Mouse (Mus musculus) forebrain, postnatal 0 days (tissue): ENCODE data around the gene Gpx8. TPM values are rescaled to one million over a fixed set of nuclear protein-coding genes. Genes with fewer than 3 reads are reported as not detected.

Source experiments
- ATAC-seq: fragments of 200-750 bp; cut with Nextera tagmentation; 2 replicates; pipeline ENCODE4 v1.8.0; 2017; ENCODE audit warnings: mild to moderate bottlenecking, moderate library complexity
- DNase-seq: peaks from one replicate; pipeline ENCODE4 v3.0.0-alpha.2; 2015
- H3K27ac ChIP-seq: fragments of 300-500 bp; sonication (generic); 2 replicates; pipeline ENCODE4 v1.5.1; 2014; ENCODE audit warnings: low read depth, mild to moderate bottlenecking, antibody characterized with exemption, low read length, moderate library complexity, mixed read lengths
- H3K27me3 ChIP-seq: fragments of 300-500 bp; sonication (generic); 2 replicates; pipeline ENCODE4 v1.6.1; 2014; ENCODE audit warnings: mild to moderate bottlenecking, low read length, mixed read lengths; ENCODE audit not compliant: insufficient read depth
- H3K36me3 ChIP-seq: fragments of 300-500 bp; sonication (generic); 2 replicates; pipeline ENCODE4 v1.6.1; 2014; ENCODE audit warnings: mild to moderate bottlenecking, moderate library complexity; ENCODE audit not compliant: insufficient read depth
- H3K4me1 ChIP-seq: fragments of 300-500 bp; sonication (generic); 2 replicates; pipeline ENCODE4 v1.6.1; 2014; ENCODE audit warnings: antibody characterized with exemption; ENCODE audit not compliant: insufficient read depth
- H3K4me2 ChIP-seq: fragments of 300-500 bp; sonication (generic); 2 replicates; pipeline ENCODE4 v1.6.1; 2014; ENCODE audit warnings: low read depth, mild to moderate bottlenecking, moderate library complexity
- H3K4me3 ChIP-seq: fragments of 300-500 bp; sonication (generic); 2 replicates; pipeline ENCODE4 v1.5.1; 2014; ENCODE audit warnings: low read depth, low read length, mixed read lengths
- H3K9ac ChIP-seq: fragments of 300-500 bp; sonication (generic); 2 replicates; pipeline ENCODE4 v1.6.1; 2014; ENCODE audit warnings: mild to moderate bottlenecking
- H3K9me3 ChIP-seq: fragments of 300-500 bp; sonication (generic); 2 replicates; pipeline ENCODE4 v1.6.1; 2016; ENCODE audit warnings: low read length
- CTCF ChIP-seq: sonication (generic); IDR thresholded peaks from 2 replicates; pipeline ENCODE4 v1.5.1; 2016; ENCODE audit warnings: antibody characterized with exemption, control low read depth, low read depth
- WGBS: fragments of 180-500 bp; shearing (Covaris S2); extraction: QIAGEN DNeasy Blood & Tissue Kit; methylation state at CpG from one replicate; pipeline ENCODE4 v1.1.7; 2014; 5-methylcytosine and 5-hydroxymethylcytosine counted together
- polyA plus RNA-seq: library from polyadenylated mRNA; unstranded; fragments of >200 nt; fragmentation: Nextera tagmentation; extraction: Ambion mirVana; gene quantifications from 2 replicates; pipeline ENCODE4 v1.2.1, GENCODE M21; 2015
- total RNA-seq: library from RNA; depleted of rRNA; stranded (reverse); fragments of >200 nt; gene quantifications from 2 replicates; pipeline ENCODE4 v1.2.3, GENCODE M21; 2014

Gpx8 gene
- total and polyA plus RNA-seq, 2 experiments from 2014 or later = 27.3 to 41.7 TPM

- no peak for TF ChIP-seq CTCF
- Histone ChIP-seq H3K27me3 (no peaks in the 10 kb centered on the region), H3K27ac (no peak overlapping the region), H3K4me1 (no peaks in the 10 kb centered on the region), H3K9ac (no peak overlapping the region), H3K4me2 (no peak overlapping the region), H3K36me3 (no peaks in the 10 kb centered on the region), H3K4me3 (no peak overlapping the region), H3K9me3 (no peaks in the 10 kb centered on the region)
- DNase-seq (no peak), ATAC-seq (no peak)
- WGBS = 86% methylated on average over 9 of the region's 9 CpGs
Observed at GRCm38 (mm10) chr13:113064542-113064941, 18.3 kb upstream of the Gpx8 start.

GRCm38 (mm10) chr13:113061746-113062145 lies 15.5 kb upstream of the Gpx8 start:
- 94% methylated on average over 6 of the region's 6 CpGs for WGBS
- no peak for ATAC-seq

GRCm38 (mm10) chr13:113055826-113056225 lies 9.6 kb upstream of the Gpx8 start:
- no peaks in the 10 kb centered on the region for H3K9me3 ChIP-seq
- H3K36me3 ChIP-seq = no peaks in the 10 kb centered on the region
- 38% methylated on average over 8 of the region's 8 CpGs for WGBS
- ATAC-seq = peak; percentile 36; the same call in 1 of the 2 replicates
- H3K27me3 ChIP-seq = no peaks in the 10 kb centered on the region
- peak; percentile 57 for TF ChIP-seq CTCF
- H3K27ac ChIP-seq = no peak overlapping the region
- no peak overlapping the region for H3K4me3 ChIP-seq
- no peak overlapping the region for H3K9ac ChIP-seq
- no peak overlapping the region for H3K4me2 ChIP-seq
- peak; percentile 20 for DNase-seq
- no peaks in the 10 kb centered on the region for H3K4me1 ChIP-seq

More at GRCm38 (mm10) chr13:113061746-113062145, 15.5 kb upstream of the Gpx8 start:
- H3K9me3 ChIP-seq = no peaks in the 10 kb centered on the region
- H3K36me3 ChIP-seq = no peaks in the 10 kb centered on the region
- H3K27ac ChIP-seq = no peak overlapping the region
- H3K4me1 ChIP-seq = no peaks in the 10 kb centered on the region
- DNase-seq = no peak
- H3K27me3 ChIP-seq = no peaks in the 10 kb centered on the region
- H3K9ac ChIP-seq = no peak overlapping the region
- no peak overlapping the region for H3K4me3 ChIP-seq
- H3K4me2 ChIP-seq = no peak overlapping the region
- TF ChIP-seq CTCF = no peak

- no peak overlapping the region for H3K4me3 ChIP-seq
- no peak for TF ChIP-seq CTCF
- no peak overlapping the region for H3K9ac ChIP-seq
- DNase-seq = no peak
- no peaks in the 10 kb centered on the region for H3K36me3 ChIP-seq
- no peaks in the 10 kb centered on the region for H3K4me1 ChIP-seq
- WGBS = 95% methylated on average over 8 of the region's 8 CpGs
- H3K27me3 ChIP-seq = no peaks in the 10 kb centered on the region
- H3K9me3 ChIP-seq = no peaks in the 10 kb centered on the region
- H3K4me2 ChIP-seq = no peak overlapping the region
- no peak overlapping the region for H3K27ac ChIP-seq
- ATAC-seq = no peak
Observed at GRCm38 (mm10) chr13:113054230-113054629, 8.0 kb upstream of the Gpx8 start.

- no peaks in the 10 kb centered on the region; the same call in 1 of the 2 replicates for H3K4me1 ChIP-seq
- no peak overlapping the region for H3K9ac ChIP-seq
- ATAC-seq (no peak), DNase-seq (no peak)
- H3K4me2 ChIP-seq = no peak overlapping the region
- TF ChIP-seq CTCF = peak; percentile 30; the same call in 1 of the 2 replicates
- no peak overlapping the region for H3K27ac ChIP-seq
- H3K36me3 ChIP-seq = no peaks in the 10 kb centered on the region
- 65% methylated on average over 3 of the region's 3 CpGs for WGBS
- no peaks in the 10 kb centered on the region for H3K27me3 ChIP-seq
- H3K4me3 ChIP-seq = no peak overlapping the region
- H3K9me3 ChIP-seq = no peaks in the 10 kb centered on the region
Observed at GRCm38 (mm10) chr13:113047647-113048046, 1.4 kb upstream of the Gpx8 start.

GRCm38 (mm10) chr13:113047018-113047417 lies 808 bp upstream of the Gpx8 start:
- Histone ChIP-seq H3K27me3 (no peaks in the 10 kb centered on the region), H3K27ac (no peak overlapping the region), H3K36me3 (no peaks in the 10 kb centered on the region), H3K4me1 (no peaks in the 10 kb centered on the region; the same call in 1 of the 2 replicates), H3K9ac (0 out of 2 replicates have a peak overlapping the region, but pooled peaks have one; percentile 18), H3K4me3 (peak overlapping the region; percentile 38), H3K4me2 (peak overlapping the region; percentile 55), H3K9me3 (no peaks in the 10 kb centered on the region)
- DNase-seq (no peak), ATAC-seq (peak; percentile 50)
- no peak for TF ChIP-seq CTCF

- DNase-seq (no peak), ATAC-seq (no peak)
- H3K4me2 ChIP-seq = peak overlapping the region; percentile 55
- H3K9me3 ChIP-seq = no peaks in the 10 kb centered on the region
- no peaks in the 10 kb centered on the region for H3K36me3 ChIP-seq
- H3K27me3 ChIP-seq = no peaks in the 10 kb centered on the region
- TF ChIP-seq CTCF = no peak
- H3K27ac ChIP-seq = no peak overlapping the region
- 16% methylated on average over 18 of the region's 18 CpGs for WGBS
- peak overlapping the region; percentile 35 for H3K9ac ChIP-seq
- H3K4me1 ChIP-seq = no peaks in the 10 kb centered on the region; the same call in 1 of the 2 replicates
- peak overlapping the region; percentile 38 for H3K4me3 ChIP-seq
Observed at GRCm38 (mm10) chr13:113045458-113046110, 626 bp downstream of the Gpx8 start.
